Mouse (Mus musculus) testis, adult 2 months (tissue): Measurements from ENCODE around the gene Sorbs1. TPM values are rescaled to one million over a fixed set of nuclear protein-coding genes. Genes with fewer than 3 reads are reported as not detected.
A peak's percentile ranks its signal among the peaks of the same experiment; 100 is the strongest.

Experiments used
- H3K27ac ChIP-seq: fragments of 200-500 bp; 2 replicates; pipeline ENCODE4 v1.5.1; 2012; ENCODE audit warnings: low read depth, low read length; ENCODE audit not compliant: control insufficient read depth, insufficient read depth
- H3K27me3 ChIP-seq: fragments of 200-500 bp; 2 replicates; pipeline ENCODE4 v1.6.1; 2012; ENCODE audit warnings: mild to moderate bottlenecking, low read length, moderate library complexity; ENCODE audit not compliant: control insufficient read depth, insufficient read depth
- H3K36me3 ChIP-seq: fragments of 200-500 bp; 2 replicates; pipeline ENCODE4 v1.6.1; 2012; ENCODE audit warnings: mild to moderate bottlenecking, low read length; ENCODE audit not compliant: control insufficient read depth, insufficient read depth
- H3K4me1 ChIP-seq: fragments of 200-500 bp; 2 replicates; pipeline ENCODE4 v1.6.1; 2012; ENCODE audit warnings: low read length; ENCODE audit not compliant: control insufficient read depth, insufficient read depth
- H3K4me3 ChIP-seq: fragments of 200-500 bp; 2 replicates; pipeline ENCODE4 v1.5.1; 2012; ENCODE audit warnings: low read depth, mild to moderate bottlenecking, low read length, moderate library complexity, mixed read lengths; ENCODE audit not compliant: control insufficient read depth
- CTCF ChIP-seq: fragments of 200-500 bp; IDR thresholded peaks from 2 replicates; pipeline ENCODE4 v1.5.1; 2012; ENCODE audit warnings: low read depth, mild to moderate bottlenecking, inconsistent platforms, low read length, moderate library complexity; ENCODE audit not compliant: control insufficient read depth, insufficient read depth, insufficient replicate concordance
- POLR2A ChIP-seq: fragments of 200-500 bp; IDR thresholded peaks from 2 replicates; pipeline ENCODE4 v1.6.1; 2012; ENCODE audit warnings: low read depth, mild to moderate bottlenecking, inconsistent platforms, low read length, moderate library complexity; ENCODE audit not compliant: control insufficient read depth
- polyA plus RNA-seq: library from polyadenylated mRNA; depleted of rRNA; stranded (reverse); fragments of >200 nt; gene quantifications from 2 replicates; pipeline ENCODE4 v1.2.3, GENCODE M21; 2012

Sorbs1 gene
- polyA plus RNA-seq, 1 experiment, result 13.0 TPM

GRCm38 (mm10) chr19:40270351-40271307 is 242.9 kb downstream of the Sorbs1 start:
- H3K27ac ChIP-seq, result no peak overlapping the region
- TF ChIP-seq CTCF (no peak), POLR2A (no peak)

GRCm38 (mm10) chr19:40269526-40269925 is 244.1 kb downstream of the Sorbs1 start:
- H3K4me1 ChIP-seq, result peaks cover 16% of the 10 kb centered on the region
- H3K27ac ChIP-seq, result no peak overlapping the region
- no peaks in the 10 kb centered on the region for H3K36me3 ChIP-seq
- no peaks in the 10 kb centered on the region for H3K27me3 ChIP-seq
- TF ChIP-seq POLR2A (no peak), CTCF (no peak)
- H3K4me3 ChIP-seq, result no peak overlapping the region

More at GRCm38 (mm10) chr19:40270351-40271307, 242.9 kb downstream of the Sorbs1 start:
- Histone ChIP-seq H3K36me3 (no peaks in the 10 kb centered on the region), H3K27me3 (no peaks in the 10 kb centered on the region), H3K4me1 (peaks cover 16% of the 10 kb centered on the region), H3K4me3 (peak overlapping the region; percentile 79)

DNA sequence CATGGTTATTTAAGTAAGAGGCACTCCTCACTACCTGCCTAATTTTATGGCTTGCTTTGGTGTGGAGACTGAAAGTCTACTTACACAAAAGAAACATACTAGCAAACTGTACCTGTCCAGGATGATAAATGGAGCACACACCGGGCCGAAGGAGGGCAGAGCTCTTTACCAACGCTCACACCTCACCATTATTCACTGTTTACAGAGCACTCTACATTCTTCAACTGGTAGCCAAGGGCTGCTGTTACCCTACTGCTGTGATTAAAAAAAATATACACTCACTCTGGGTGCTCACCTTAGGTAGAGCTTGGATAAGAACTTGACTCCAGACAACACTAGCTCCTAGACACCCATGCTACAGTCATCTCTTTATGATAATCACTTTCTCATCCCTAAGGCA is 245.1 kb downstream of the Sorbs1 start:
- Histone ChIP-seq H3K4me1 (peaks cover 16% of the 10 kb centered on the region), H3K4me3 (no peak overlapping the region), H3K36me3 (no peaks in the 10 kb centered on the region), H3K27ac (no peak overlapping the region), H3K27me3 (no peaks in the 10 kb centered on the region)
- TF ChIP-seq POLR2A (no peak), CTCF (no peak)

DNA sequence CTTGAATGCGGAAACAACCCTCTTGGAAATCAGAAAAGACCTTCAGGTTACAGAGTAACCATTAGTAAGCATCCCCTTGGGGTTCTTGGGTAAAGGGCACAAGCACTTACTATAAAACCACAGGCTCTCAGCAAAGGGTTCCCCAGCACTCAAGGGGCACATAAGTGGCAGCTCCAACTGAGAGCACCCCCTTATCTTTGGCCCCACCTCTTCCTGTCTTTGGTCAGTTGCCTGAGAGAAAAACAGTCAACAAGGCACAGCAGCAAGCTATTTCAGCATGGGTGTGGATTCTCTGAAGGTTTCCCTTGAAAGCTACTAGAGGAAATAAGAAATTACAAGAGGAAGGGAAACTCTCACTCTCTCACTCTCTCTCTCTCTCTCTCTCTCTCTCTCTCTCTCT is 246.2 kb downstream of the Sorbs1 start:
- Histone ChIP-seq H3K27ac (no peak overlapping the region), H3K4me1 (peaks cover 16% of the 10 kb centered on the region), H3K4me3 (no peak overlapping the region), H3K27me3 (no peaks in the 10 kb centered on the region), H3K36me3 (no peaks in the 10 kb centered on the region)
- TF ChIP-seq POLR2A (no peak), CTCF (no peak)

DNA sequence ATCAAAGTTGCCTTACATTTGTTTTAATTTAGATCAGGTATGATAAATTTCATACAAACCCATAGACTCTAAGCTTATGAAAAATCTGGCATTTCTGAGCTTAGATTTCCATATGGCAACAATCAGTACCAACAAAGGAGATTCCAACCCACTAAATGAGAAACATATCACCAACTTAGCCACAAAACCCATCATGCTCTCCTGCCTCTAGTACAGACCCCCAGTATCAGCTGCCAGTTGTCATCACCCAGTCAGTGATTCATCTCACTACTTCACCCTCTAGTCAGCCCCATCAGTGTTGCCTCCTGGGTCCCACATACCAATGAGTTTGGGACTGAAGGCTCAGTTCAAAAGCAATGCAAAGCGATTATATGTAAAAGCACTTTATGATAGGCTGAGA is 254.1 kb downstream of the Sorbs1 start:
- no peaks in the 10 kb centered on the region for H3K36me3 ChIP-seq
- no peak for TF ChIP-seq POLR2A
- no peak for TF ChIP-seq CTCF
- no peak overlapping the region for H3K27ac ChIP-seq
- no peaks in the 10 kb centered on the region for H3K4me1 ChIP-seq
- H3K27me3 ChIP-seq, result no peaks in the 10 kb centered on the region
- H3K4me3 ChIP-seq, result no peak overlapping the region

GRCm38 (mm10) chr19:40257396-40257795 is 256.2 kb downstream of the Sorbs1 start:
- Histone ChIP-seq H3K4me3 (no peak overlapping the region), H3K36me3 (no peaks in the 10 kb centered on the region), H3K27me3 (no peaks in the 10 kb centered on the region), H3K27ac (no peak overlapping the region), H3K4me1 (peaks cover 4% of the 10 kb centered on the region)
- TF ChIP-seq POLR2A, result no peak
- TF ChIP-seq CTCF, result no peak

- Histone ChIP-seq H3K4me3 (no peak overlapping the region), H3K27ac (no peak overlapping the region), H3K4me1 (peaks cover 4% of the 10 kb centered on the region), H3K36me3 (no peaks in the 10 kb centered on the region), H3K27me3 (no peaks in the 10 kb centered on the region)
- no peak for TF ChIP-seq CTCF
- TF ChIP-seq POLR2A, result no peak
Observed at GRCm38 (mm10) chr19:40256376-40257050, 257.1 kb downstream of the Sorbs1 start.
